Mouse (Mus musculus) CH12.LX (cell line): Measurements from ENCODE around the gene Palm2.

Experiments
- CTCF ChIP-seq, 2 experiments: IDR thresholded peaks in 1 of 2; conservative IDR thresholded peaks in 1 of 2; 2 replicates each; pipeline ENCODE4 v1.5.1; 2011 to 2012; ENCODE audit warnings: low read depth in 2 of 2, low read length in 2 of 2, improper control_type of control experiment in 1 of 2, inconsistent platforms in 1 of 2, mild to moderate bottlenecking in 1 of 2, moderate library complexity in 1 of 2
- E2F4 ChIP-seq: IDR thresholded peaks from 2 replicates; pipeline ENCODE4 v1.6.1; 2011; ENCODE audit warnings: low read depth, low read length, improper control_type of control experiment; ENCODE audit not compliant: insufficient replicate concordance
- EP300 ChIP-seq: IDR thresholded peaks from 2 replicates; pipeline ENCODE4 v1.6.1; 2011; ENCODE audit warnings: low read length, improper control_type of control experiment
- HCFC1 ChIP-seq: IDR thresholded peaks from 2 replicates; pipeline ENCODE4 v1.6.1; 2012; ENCODE audit warnings: low read depth, mild to moderate bottlenecking, inconsistent platforms, low read length, improper control_type of control experiment
- KAT2A ChIP-seq: IDR thresholded peaks from 2 replicates; pipeline ENCODE4 v1.6.1; 2012; ENCODE audit warnings: low read length, improper control_type of control experiment, inconsistent platforms; ENCODE audit not compliant: insufficient replicate concordance
- MAX ChIP-seq: IDR thresholded peaks from 2 replicates; pipeline ENCODE4 v1.6.1; 2011; ENCODE audit warnings: low read length, improper control_type of control experiment
- TCF12 ChIP-seq: IDR thresholded peaks from 2 replicates; pipeline ENCODE4 v1.6.1; 2014; ENCODE audit warnings: low read depth, mild to moderate bottlenecking, inconsistent platforms, low read length, improper control_type of control experiment
- USF2 ChIP-seq: conservative IDR thresholded peaks from 2 replicates; pipeline ENCODE4 v1.6.1; 2011; ENCODE audit warnings: low read depth, low read length, improper control_type of control experiment
- ZNF384 ChIP-seq: IDR thresholded peaks from 2 replicates; pipeline ENCODE4 v1.6.1; 2012; ENCODE audit warnings: low read depth, low read length, improper control_type of control experiment, inconsistent platforms

GRCm38 (mm10) chr4:57733445-57733844 is 299.4 kb downstream of the Palm2 start:
- TF ChIP-seq KAT2A (no peak), CTCF (conservative IDR thresholded peaks at IDR 0.05 in 1 of 2, IDR thresholded peaks at IDR 0.05 in 1 of 2; ENCODE audit: low read depth in 2 of 2, low read length in 2 of 2) (no peak), E2F4 (no peak), TCF12 (no peak), EP300 (no peak), ZNF384 (no peak), MAX (no peak), HCFC1 (no peak), USF2 (no peak)
